Mouse (Mus musculus) myocyte (in vitro differentiated cells): ENCODE data around the gene Mcrip1. TPM values are rescaled to one million over a fixed set of nuclear protein-coding genes. Genes with fewer than 3 reads are reported as not detected.
A peak's percentile ranks its signal among the peaks of the same experiment; 100 is the strongest.

ENCODE experiments used
- H3K27me3 ChIP-seq: one replicate; pipeline ENCODE4 v1.6.1; 2011; ENCODE audit not compliant: control insufficient read depth, insufficient read depth, insufficient read length
- H3K36me3 ChIP-seq: one replicate; pipeline ENCODE4 v1.6.1; 2011; ENCODE audit not compliant: control insufficient read depth, insufficient read depth
- H3K4me2 ChIP-seq: one replicate; pipeline ENCODE4 v1.6.1; 2011; ENCODE audit warnings: low read depth, control low read depth
- H3K4me3 ChIP-seq: one replicate; pipeline ENCODE4 v1.5.1; 2011; ENCODE audit warnings: mild to moderate bottlenecking, control low read depth, moderate library complexity
- H3K79me2 ChIP-seq: one replicate; pipeline ENCODE4 v1.6.1; 2011; ENCODE audit not compliant: control insufficient read depth, insufficient read depth
- H3ac ChIP-seq: one replicate; pipeline ENCODE4 v1.6.1; 2011; ENCODE audit not compliant: control insufficient read depth, insufficient read length
- CEBPB ChIP-seq: IDR thresholded peaks from 2 replicates; pipeline ENCODE4 v1.6.1; 2011; ENCODE audit warnings: mild to moderate bottlenecking, moderate library complexity; ENCODE audit not compliant: poor library complexity, insufficient read depth, severe bottlenecking
- E2F4 ChIP-seq: IDR thresholded peaks from one replicate; pipeline ENCODE4 v1.6.1; 2011; ENCODE audit warnings: mild to moderate bottlenecking, control low read depth, moderate library complexity; ENCODE audit not compliant: insufficient read depth
- MAX ChIP-seq: IDR thresholded peaks from one replicate; pipeline ENCODE4 v1.6.1; 2011; ENCODE audit warnings: low read depth, mild to moderate bottlenecking, control low read depth
- MYOD1 ChIP-seq, 3 experiments: IDR thresholded peaks; one replicate each; pipeline ENCODE4 v1.6.1; 2011; ENCODE audit warnings: control low read depth in 2 of 3, low read depth in 2 of 3, mild to moderate bottlenecking in 2 of 3, moderate library complexity in 1 of 3; ENCODE audit not compliant: insufficient read length in 2 of 3, control insufficient read depth in 1 of 3
- MYOG ChIP-seq, 3 experiments: IDR thresholded peaks; one replicate each; pipeline ENCODE4 v1.6.1; 2011; ENCODE audit warnings: control low read depth in 2 of 3, low read depth in 2 of 3, mild to moderate bottlenecking in 2 of 3; ENCODE audit not compliant: insufficient read length in 2 of 3, control insufficient read depth in 1 of 3, insufficient read depth in 1 of 3
- POLR2A ChIP-seq: IDR thresholded peaks from one replicate; pipeline ENCODE4 v1.6.1; 2011; ENCODE audit warnings: low read depth, mild to moderate bottlenecking, control low read depth, moderate library complexity; ENCODE audit not compliant: insufficient read length
- POLR2AphosphoS2 ChIP-seq: IDR thresholded peaks from one replicate; pipeline ENCODE4 v1.6.1; 2011; ENCODE audit warnings: low read depth, control low read depth; ENCODE audit not compliant: insufficient read length
- REST ChIP-seq: IDR thresholded peaks from one replicate; pipeline ENCODE4 v1.6.1; 2011; ENCODE audit warnings: mild to moderate bottlenecking, control low read depth, moderate library complexity; ENCODE audit not compliant: insufficient read depth, insufficient read length
- SRF ChIP-seq: IDR thresholded peaks from one replicate; pipeline ENCODE4 v1.6.1; 2011; ENCODE audit warnings: low read depth; ENCODE audit not compliant: control insufficient read depth, insufficient read length
- TCF12 ChIP-seq: IDR thresholded peaks from one replicate; pipeline ENCODE4 v1.6.1; 2011; ENCODE audit warnings: mild to moderate bottlenecking, control low read depth; ENCODE audit not compliant: poor library complexity, insufficient read depth, severe bottlenecking
- TCF3 ChIP-seq: IDR thresholded peaks from one replicate; pipeline ENCODE4 v1.6.1; 2011; ENCODE audit warnings: low read depth, control low read depth; ENCODE audit not compliant: insufficient read length
- USF1 ChIP-seq: IDR thresholded peaks from one replicate; pipeline ENCODE4 v1.6.1; 2011; ENCODE audit warnings: low read depth, mild to moderate bottlenecking, control low read depth, moderate library complexity
- polyA plus RNA-seq: library from polyadenylated mRNA; unstranded; fragments of >200 nt; fragmentation: generic; extraction: Trizol; gene quantifications from one replicate; pipeline ENCODE4 v1.2.1, GENCODE M21; 2012; ENCODE audit warnings: missing spikeins

The Mcrip1 gene
- polyA plus RNA-seq, 1 experiment: 237 TPM

DNA sequence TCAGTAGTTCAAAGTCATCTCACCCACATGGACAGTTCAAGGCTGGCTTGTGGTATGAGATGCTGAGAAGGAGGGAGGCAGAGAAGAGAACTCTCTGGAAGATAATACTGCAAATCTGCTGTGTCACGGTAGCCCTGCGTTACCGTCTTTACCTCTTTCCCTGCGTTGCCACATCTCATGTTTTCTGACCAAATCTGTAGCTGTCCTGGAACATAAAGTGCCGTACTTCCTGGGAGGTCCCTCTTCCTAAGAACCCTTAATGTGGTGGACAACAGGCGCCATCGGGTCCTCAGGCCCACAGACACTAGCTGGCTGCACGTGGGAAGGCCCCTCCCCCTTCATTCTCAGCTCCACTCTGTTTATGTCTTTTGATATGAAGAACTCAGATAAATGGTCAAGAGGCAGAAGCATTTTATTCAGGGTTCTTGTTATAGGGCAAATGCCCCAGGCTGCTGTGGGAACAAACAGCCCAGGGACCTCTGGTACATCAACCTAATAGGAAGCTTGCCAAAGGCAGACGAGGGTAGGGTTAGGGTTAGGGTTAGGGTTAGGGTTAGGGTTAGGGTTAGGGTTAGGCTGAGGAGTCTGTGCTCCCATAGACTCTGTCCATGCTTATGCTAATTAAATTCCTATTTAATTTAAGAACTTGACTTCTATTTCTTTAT lies 21.7 kb downstream of the Mcrip1 start:
- TF ChIP-seq CEBPB: no peak
- TF ChIP-seq REST: no peak
- TF ChIP-seq USF1: no peak
- no peak for TF ChIP-seq SRF
- Histone ChIP-seq H3K36me3 (no peaks in the 10 kb centered on the region), H3K4me3 (no peak overlapping the region), H3K27me3 (peaks cover 46% of the 10 kb centered on the region), H3K79me2 (no peaks in the 10 kb centered on the region), H3K4me2 (no peak overlapping the region), H3ac (no peak overlapping the region)

DNA sequence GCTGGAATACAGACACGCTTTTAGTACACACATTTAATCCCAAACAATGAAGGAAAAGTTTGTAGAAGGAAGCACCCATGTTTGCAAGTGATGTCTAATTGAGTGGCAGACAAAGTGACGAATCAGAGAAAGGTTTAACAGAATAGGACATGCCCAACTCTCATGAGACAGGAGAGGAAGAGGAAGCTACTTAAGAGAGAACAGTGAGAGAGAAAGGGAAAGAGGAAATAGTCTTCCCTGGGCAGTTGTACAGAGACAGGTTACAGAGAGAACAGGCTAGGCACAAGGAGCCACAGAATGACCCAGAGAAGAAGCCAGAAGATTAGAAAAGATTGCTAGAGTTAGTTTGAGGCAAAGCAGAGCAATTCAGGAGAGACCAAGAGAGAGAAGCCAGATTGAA lies 23.6 kb downstream of the Mcrip1 start:
- Histone ChIP-seq H3K4me3 (no peak overlapping the region), H3K79me2 (no peaks in the 10 kb centered on the region), H3ac (no peak overlapping the region), H3K4me2 (no peak overlapping the region), H3K36me3 (no peaks in the 10 kb centered on the region), H3K27me3 (peaks cover 27% of the 10 kb centered on the region)
- no peak for TF ChIP-seq TCF12
- no peak for TF ChIP-seq CEBPB
- TF ChIP-seq MAX: no peak
- TF ChIP-seq USF1: no peak

DNA sequence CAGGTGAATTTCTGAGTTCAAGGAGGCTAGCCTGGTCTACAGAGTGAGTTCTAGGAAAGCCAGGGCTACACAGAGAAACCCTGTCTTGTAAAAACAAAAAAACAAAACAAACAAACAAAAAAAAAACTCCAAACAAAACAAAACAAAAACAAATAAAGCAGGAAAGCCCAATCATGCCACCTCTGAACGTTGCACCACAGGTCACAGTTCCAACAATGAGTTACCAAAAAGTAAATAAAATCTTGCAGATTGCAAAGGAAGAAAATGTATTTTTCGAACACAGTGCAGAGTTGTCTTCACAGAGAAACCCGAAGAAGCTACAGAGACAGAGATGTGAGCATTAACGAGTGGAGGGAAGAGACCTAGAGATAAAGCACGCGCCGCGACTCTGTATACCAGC lies 26.9 kb downstream of the Mcrip1 start:
- H3K79me2 ChIP-seq: no peaks in the 10 kb centered on the region
- H3K4me2 ChIP-seq: no peak overlapping the region
- H3K36me3 ChIP-seq: no peaks in the 10 kb centered on the region
- TF ChIP-seq MYOD1 (IDR thresholded peaks at IDR 0.05; ENCODE audit: control insufficient read depth in 1 of 3, insufficient read length in 2 of 3, low read depth in 2 of 3) (no peak), MYOG (IDR thresholded peaks at IDR 0.05; ENCODE audit: control insufficient read depth in 1 of 3, insufficient read depth in 1 of 3, insufficient read length in 2 of 3, low read depth in 2 of 3) (no peak), E2F4 (no peak), USF1 (no peak)
- no peaks in the 10 kb centered on the region for H3K27me3 ChIP-seq
- no peak overlapping the region for H3ac ChIP-seq
- no peak overlapping the region for H3K4me3 ChIP-seq

DNA sequence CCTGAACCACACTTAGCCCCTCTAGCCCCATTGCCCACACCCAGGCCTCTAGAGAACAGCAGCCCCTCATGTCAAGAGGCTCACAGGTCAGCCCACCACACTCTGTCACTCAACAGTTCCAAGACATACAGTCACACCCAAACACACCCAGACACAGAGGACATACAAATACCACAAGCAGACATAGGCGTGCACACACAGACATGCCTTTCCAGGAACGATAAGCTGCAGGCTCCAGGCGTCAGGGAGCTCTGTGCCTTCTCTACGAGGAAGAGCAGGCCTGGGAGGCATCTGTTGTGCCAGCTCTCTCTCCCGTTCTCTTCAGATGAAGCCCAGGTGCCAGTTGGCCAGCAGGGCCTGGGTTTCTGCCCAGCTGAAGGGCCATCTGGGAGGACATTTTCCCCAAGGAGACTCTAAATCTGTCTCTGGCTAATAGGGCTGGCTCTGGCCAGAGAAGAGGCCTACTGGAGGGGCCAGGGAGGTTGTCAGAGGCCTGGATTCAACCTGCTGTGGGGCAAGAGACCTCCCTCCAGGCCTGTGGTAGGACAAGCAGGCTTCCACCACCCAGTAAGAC lies 28.5 kb downstream of the Mcrip1 start:
- TF ChIP-seq TCF3: no peak
- TF ChIP-seq SRF: no peak
- peak in 1 of 3 experiments; percentile 48 for TF ChIP-seq MYOG (IDR thresholded peaks at IDR 0.05; ENCODE audit: control insufficient read depth in 1 of 3, insufficient read depth in 1 of 3, insufficient read length in 2 of 3, low read depth in 2 of 3)
- no peaks in the 10 kb centered on the region for H3K36me3 ChIP-seq
- no peaks in the 10 kb centered on the region for H3K27me3 ChIP-seq
- H3K4me2 ChIP-seq: no peak overlapping the region
- no peak overlapping the region for H3K4me3 ChIP-seq
- H3K79me2 ChIP-seq: no peaks in the 10 kb centered on the region
- no peak overlapping the region for H3ac ChIP-seq

DNA sequence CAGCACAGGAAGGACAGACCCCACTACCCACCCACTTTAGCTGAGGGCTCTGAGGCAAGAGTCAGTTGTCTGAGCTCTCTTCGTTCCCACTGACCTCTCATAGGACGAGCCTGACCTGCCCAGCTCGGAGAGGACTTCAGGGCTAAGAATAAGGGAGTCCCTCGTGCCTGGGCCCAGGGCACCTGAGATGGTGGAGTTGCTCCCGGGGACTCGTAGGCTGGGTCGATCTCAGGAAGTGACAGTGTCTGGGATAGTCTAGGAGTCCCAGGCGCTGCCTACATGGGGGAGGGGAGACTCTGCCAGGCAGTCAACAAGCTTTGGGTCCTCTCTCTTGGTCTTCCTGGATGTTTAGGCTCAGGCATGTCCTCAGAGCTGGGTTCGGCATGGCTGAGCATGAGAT lies 29.0 kb downstream of the Mcrip1 start:
- H3K4me3 ChIP-seq: peak overlapping the region; percentile 3
- H3K4me2 ChIP-seq: no peak overlapping the region

DNA sequence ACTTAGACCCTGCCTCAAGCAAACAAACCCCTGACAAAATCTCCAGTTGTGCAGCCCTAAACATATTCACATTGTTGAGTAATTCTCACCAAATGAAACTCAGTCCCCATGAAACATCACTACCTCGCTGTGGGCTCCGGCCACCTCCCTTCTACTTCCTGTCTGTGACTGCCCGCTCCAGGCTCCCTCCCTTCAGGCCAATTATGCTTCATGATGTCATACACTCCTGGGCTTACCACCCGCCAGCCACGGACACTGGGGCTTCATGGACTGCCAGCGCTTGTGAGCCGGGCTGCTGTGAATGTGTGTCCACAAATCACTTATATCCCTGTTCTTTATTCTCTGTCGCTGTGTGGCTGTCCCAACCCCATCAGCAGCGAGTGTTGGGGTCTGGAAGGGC lies 29.8 kb downstream of the Mcrip1 start:
- Histone ChIP-seq H3ac (no peak overlapping the region), H3K27me3 (no peaks in the 10 kb centered on the region), H3K4me3 (peak overlapping the region; percentile 3), H3K36me3 (no peaks in the 10 kb centered on the region), H3K4me2 (peak overlapping the region; percentile 75), H3K79me2 (no peaks in the 10 kb centered on the region)
- TF ChIP-seq POLR2AphosphoS2 (peak; percentile 66), POLR2A (peak; percentile 78), SRF (no peak)

More for the DNA sequence above, 29.0 kb downstream of the Mcrip1 start:
- Histone ChIP-seq H3K36me3 (no peaks in the 10 kb centered on the region), H3ac (no peak overlapping the region), H3K27me3 (no peaks in the 10 kb centered on the region), H3K79me2 (no peaks in the 10 kb centered on the region)
- TF ChIP-seq MYOD1 (IDR thresholded peaks at IDR 0.05; ENCODE audit: control insufficient read depth in 1 of 3, insufficient read length in 2 of 3, low read depth in 2 of 3) (no peak), E2F4 (no peak), POLR2A (no peak)
